Mouse (Mus musculus) right cerebral cortex, postnatal 10 days (tissue): ENCODE data around the gene Mta1.
A peak's percentile ranks its signal among the peaks of the same experiment; 100 is the strongest.

Experiments used
- DNase-seq, 2 experiments: peaks; one replicate each; pipeline ENCODE4 v3.0.0; 2021; ENCODE audit warnings: low spot score in 2 of 2

Gene Mta1

GRCm38 (mm10) chr12:113097749-113098281 lies at the start of gene Mta1:
Gene Mta1 (plus strand): TSS chr12:113098278.
- DNase-seq, result peak; percentile 57 to 68

- DNase-seq, result no peak
These were observed 48.2 kb upstream of the Mta1 start for GRCm38 (mm10) chr12:113049836-113050235.

- DNase-seq, result no peak
These were observed 47.4 kb upstream of the Mta1 start for GRCm38 (mm10) chr12:113050671-113051070.

DNA sequence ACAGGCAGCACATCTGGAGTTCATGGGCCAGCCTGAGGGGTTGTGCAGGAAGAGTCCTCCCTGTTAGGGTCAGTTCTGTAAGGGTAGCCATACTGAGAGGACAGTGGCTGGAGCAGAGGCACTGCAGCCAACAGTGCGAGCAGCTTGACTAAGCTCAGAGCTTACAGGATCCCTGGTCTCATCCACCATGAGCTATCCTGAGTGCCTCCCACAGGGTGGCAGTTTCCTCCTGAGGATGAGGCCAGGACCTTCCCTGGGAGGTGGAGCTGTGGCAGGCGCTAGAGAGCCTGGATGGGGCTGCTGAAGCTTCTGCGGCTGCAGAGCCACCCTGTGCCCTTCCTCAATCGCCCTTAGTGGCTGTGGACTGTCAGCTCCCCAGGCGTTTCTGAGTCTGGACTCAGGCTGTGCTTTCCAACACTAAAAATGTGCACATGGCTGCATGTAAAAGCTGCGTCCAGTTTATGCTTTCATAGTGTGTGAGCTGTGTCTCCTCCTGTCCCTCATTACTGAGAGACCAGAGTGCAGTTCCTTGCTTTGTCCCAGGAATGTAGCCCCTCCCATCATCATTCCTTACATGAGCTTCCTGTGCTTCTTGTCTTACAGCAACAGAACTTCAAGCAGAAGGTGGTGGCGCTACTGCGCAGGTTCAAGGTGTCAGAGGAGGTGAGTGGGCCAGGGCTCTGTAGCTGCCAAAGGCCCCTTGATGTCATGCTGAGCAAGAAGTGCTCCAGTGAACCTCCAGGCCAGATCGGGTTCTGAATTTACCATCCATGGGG lies 46.3 kb upstream of the Mta1 start:
- DNase-seq, result no peak

DNA sequence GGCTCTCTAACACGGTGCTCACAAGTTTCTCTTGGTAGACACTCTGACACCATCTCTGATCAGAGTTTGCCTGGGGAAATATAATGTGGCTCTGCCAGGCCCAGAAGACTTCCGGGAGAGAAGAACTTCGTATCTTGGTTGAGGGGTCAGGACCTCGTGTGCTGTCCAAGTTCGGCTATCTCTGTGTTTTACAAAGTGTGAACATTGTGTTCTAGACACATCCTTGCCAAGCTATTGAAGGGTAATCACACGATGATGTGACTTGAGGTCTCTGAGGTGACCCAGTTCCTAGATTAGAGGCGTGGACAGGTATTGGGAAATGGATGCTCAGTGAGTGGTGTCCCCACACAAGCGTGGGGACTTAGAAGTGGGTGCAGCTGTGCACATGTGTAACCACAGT lies 42.0 kb upstream of the Mta1 start:
- no peak for DNase-seq

GRCm38 (mm10) chr12:113060178-113060577 lies 37.9 kb upstream of the Mta1 start:
- DNase-seq, result no peak

- DNase-seq, result no peak
These were observed 36.5 kb upstream of the Mta1 start for GRCm38 (mm10) chr12:113061606-113062005.

DNA sequence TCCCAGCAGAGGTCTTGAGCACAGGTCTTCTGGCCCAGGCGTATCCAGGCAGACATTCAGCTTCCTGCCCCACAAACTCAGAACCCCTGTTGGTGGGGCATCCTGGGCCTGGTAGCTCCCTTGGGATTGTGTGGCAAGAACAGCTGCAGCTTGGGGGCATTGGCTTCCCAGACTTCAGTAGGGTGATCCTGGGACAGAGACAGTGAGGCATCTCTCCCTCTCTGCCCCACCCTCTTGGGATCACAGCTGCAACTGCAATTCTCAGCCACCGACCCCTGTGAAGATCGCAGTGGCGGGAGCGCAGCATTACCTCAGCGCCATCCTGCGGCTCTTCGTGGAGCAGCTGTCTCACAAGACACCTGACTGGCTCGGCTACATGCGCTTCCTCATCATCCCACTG lies 35.9 kb upstream of the Mta1 start:
- DNase-seq, result no peak

- no peak for DNase-seq
These were observed 34.4 kb upstream of the Mta1 start for GRCm38 (mm10) chr12:113063700-113064099.

GRCm38 (mm10) chr12:113068002-113068401 lies 30.1 kb upstream of the Mta1 start:
- DNase-seq, result no peak

DNA sequence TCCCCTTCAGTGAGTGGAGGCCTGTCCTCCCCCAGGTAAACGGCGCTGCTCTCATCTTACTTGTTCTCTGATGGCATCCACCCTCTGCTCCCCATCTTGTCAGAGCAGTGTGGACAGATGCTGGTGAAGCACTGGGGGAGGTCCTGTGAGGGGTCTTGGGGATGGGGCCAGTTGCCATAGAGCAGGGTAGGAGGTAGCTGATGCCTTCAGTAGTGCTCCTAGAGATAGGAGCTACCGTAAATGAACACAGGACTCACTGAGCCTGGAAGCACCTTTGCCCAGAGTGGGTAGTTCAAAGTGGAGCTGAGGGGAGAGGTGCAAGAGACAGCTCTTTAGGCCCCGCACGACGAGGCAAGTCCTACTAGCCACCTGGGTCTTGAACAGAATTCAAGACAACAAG lies 28.7 kb upstream of the Mta1 start:
- no peak for DNase-seq

GRCm38 (mm10) chr12:113071321-113071720 lies 26.8 kb upstream of the Mta1 start:
- DNase-seq, result no peak

DNA sequence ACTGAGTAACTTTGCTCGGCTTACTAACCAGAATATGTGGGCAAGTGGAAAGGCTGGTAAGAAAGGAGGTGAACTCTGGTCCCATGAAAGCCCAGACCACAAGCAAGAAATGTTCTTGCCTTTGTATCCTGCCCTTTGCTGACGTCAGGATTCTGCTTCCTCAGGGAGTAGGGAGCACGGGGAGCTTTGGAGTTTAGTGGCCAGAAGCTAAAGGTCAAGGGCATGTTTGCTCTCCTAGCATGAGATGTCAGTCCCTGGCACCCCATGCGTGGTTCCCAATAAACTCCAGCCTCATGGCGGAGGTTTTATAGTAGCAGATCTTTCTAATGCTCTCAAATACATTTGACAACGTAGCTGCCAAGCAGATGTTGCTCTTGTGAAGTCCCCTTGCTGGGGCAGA lies 26.3 kb upstream of the Mta1 start:
- DNase-seq, result no peak

GRCm38 (mm10) chr12:113073420-113074328 lies 24.4 kb upstream of the Mta1 start:
- DNase-seq, result peak; percentile 65 to 71

DNA sequence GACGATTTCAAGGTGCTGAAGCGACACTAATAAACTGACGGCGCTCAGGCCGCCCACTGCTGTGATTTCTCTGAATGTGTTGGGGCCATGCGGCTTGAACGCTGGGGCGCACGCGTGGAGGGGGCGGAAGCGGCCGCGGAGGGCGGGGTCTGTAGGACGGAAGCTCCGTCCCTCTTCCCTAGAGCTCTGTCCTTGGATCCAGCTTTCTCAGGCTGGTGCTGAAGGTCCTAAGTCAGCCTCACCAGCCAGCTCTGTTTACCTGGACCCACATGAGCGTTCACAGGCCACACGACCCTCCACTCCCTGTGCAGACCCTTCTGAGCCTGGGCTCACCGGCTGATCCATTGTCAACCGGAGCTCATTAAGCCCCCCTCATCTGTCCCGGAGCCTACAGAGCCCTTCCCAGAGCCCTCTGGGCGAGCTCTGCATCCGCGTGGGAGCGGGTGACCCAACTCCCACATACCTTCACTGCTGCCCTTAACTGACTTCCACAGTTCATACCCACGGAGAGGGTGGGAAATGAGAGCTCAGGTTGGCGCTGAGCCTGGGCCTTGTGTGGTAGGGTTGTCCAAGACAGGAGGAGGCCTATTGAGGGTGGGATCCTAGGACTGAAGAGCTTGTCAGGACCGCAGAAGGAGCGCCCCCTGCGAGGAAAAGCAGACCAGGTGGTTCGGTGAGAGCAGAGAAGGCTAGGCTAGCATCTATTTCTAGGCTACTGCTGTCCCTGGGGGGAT lies 23.6 kb upstream of the Mta1 start, which contains the start of gene Tex22:
Gene Tex22, plus strand, starts transcription at position 174 of the 734 bp plus-strand sequence.
- peak; percentile 93 for DNase-seq

- peak; percentile 90 to 93 for DNase-seq
These were observed 23.0 kb upstream of the Mta1 start for GRCm38 (mm10) chr12:113075063-113075454.

DNA sequence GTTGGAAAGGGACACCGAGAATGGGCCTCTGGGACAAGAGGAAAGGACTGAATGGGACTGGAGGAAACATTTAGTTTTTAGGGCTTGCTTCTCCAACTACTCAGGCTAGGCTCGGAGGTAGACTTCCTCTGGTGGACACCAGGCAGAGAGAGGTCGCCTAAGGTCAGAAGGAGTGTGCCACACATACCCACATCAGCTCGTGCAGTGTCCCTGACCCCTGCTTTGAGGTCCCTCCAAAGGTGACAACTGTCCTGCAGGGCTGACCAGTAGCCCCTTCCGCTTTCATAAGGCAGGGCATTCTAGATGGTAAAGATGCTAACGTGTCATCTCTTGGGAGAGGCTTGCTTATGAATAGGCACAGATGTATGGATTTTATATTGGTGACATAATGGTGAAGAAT lies 22.6 kb upstream of the Mta1 start:
- peak in 1 of 2 experiments; percentile 56 for DNase-seq

- no peak for DNase-seq
These were observed 10.8 kb upstream of the Mta1 start for GRCm38 (mm10) chr12:113087276-113087675.

DNA sequence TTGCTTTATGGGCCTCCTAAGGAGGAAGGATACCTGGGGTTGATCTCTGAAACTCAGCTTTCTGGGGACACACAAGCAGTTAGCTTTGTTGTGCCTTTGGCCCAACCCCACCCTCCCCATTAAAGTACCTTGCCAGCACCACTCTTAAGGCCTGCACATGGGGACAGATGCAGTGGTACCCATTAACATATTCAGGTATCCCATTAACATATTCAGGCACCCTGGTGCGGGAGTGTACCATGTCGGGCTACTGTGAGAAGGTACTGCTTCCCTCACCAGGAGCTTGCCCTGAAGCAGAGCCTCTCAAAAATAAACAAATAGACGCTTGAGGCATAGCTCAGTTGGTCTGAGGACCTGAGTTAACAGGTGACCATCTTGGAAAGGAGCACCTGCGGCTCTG lies 10.1 kb upstream of the Mta1 start:
- DNase-seq, result no peak

- DNase-seq, result no peak
These were observed 9.0 kb upstream of the Mta1 start for GRCm38 (mm10) chr12:113089107-113089506.

- no peak for DNase-seq
These were observed 8.0 kb upstream of the Mta1 start for GRCm38 (mm10) chr12:113090053-113090452.

DNA sequence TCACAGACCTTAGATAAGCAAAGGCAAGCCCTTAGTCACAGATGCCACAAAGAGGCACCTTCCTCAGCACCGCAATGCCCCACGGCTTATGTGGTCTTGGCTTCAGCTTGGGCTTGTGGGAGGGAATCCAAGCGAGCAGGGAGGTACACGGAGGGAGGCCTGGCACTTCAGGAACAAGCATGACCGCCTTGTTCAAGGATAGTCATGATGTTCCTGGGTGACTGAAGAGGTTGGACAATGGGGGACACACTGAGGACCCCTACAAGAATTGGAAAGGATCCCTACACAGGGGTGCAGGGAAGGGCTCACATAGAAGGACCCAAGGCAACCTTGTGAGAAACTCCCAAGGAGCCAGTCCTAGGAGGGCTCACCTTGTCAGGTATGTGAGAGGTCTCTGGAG lies 1.0 kb upstream of the Mta1 start:
- DNase-seq, result peak in 1 of 2 experiments; percentile 32
